Mouse (Mus musculus) gastrocnemius, postnatal 4 days (tissue): ENCODE measurements around the gene Mecom. TPM values are rescaled to one million over a fixed set of nuclear protein-coding genes. Genes with fewer than 3 reads are reported as not detected.

Experiments
- DNase-seq, 2 experiments: peaks; one replicate each; pipeline ENCODE4 v3.0.0; 2021 to 2022; ENCODE audit warnings: low spot score in 2 of 2, mixed read lengths in 2 of 2
- total RNA-seq, 2 experiments: library from RNA; stranded (reverse); gene quantifications; 2 replicates each; pipeline ENCODE4 v1.2.3; 2021

Mecom gene
- total RNA-seq, 2 experiments from 2014 or later = 15.6 to 18.0 TPM

GRCm38 (mm10) chr3:30113249-30113770, 434.5 kb downstream of the Mecom start:
- DNase-seq = no peak

DNA sequence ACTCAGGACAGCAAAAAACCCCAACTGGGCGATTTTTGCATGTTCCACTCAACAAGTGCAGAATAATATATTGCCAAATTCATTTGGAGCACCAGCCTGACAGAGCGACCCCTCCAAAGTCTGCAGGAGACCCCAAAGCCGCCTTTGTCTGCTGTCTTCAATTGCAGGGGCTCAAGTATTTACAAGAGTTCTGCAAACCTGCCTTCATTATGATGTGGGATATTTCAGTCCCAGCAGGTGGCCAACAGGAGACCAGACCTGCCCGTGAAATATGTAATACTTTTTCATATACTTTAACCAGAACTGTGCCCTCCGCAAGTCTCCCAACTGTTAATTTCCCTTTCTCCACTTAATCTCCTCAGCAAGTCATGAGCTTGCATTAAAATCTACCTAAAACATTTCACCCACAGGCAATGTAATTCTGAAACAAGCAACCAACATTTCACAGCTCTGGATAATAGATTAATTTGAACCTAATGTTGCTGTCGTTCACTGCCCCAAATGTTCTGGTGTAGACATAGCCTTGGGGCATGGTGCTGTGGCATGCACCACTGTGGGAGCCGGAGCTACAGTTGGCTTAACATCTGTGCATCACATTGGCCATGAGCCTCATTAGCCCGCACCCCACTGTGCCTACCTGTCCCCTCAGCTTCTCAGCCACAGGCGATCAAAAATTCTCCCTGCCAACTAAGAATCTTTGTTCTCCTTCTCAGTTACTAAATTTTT, 439.7 kb downstream of the Mecom start:
- no peak for DNase-seq

GRCm38 (mm10) chr3:30106481-30106880, 441.3 kb downstream of the Mecom start:
- no peak for DNase-seq

DNA sequence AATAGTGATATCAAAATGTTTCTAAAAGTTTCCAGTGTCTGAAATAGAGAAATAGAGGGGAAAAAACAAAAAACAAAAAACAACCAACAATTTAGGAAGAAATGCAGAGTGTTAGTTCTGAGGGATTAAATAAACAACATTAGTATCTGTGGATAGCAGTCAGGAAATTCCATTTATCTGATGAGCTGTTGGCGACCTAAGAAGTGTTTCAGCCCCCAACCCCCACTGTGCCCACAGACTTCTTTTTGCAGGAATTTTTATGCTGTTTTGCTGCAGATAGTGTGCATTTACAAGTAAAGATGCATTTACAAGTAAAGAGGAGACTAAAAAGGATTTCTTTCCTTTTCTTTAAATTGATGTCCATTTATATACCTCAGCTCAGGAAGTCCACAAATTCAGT, 441.9 kb downstream of the Mecom start:
- DNase-seq = no peak

GRCm38 (mm10) chr3:30105194-30105823, 442.5 kb downstream of the Mecom start:
- DNase-seq = peak in 1 of 2 experiments; percentile 23

GRCm38 (mm10) chr3:30104515-30105098, 443.2 kb downstream of the Mecom start:
- no peak for DNase-seq

DNA sequence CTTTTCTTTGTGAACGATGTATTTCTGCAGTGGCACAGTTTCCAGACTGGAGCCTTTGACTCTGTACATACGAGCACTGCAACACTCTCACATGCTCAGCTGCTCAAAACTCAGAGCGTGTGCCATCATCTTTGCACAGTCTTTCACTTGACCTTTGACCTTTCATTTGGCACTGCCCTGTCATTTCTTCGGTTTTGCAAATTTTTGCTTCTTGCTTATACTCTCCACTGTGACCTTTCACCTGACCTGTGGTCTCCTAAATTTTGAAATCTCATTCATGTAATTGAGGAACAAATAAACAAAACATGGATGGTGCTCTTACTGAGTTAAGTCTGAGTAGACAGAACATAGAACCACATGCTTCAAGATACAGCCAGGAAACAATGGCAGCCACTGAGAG, 446.7 kb downstream of the Mecom start:
- DNase-seq = no peak

DNA sequence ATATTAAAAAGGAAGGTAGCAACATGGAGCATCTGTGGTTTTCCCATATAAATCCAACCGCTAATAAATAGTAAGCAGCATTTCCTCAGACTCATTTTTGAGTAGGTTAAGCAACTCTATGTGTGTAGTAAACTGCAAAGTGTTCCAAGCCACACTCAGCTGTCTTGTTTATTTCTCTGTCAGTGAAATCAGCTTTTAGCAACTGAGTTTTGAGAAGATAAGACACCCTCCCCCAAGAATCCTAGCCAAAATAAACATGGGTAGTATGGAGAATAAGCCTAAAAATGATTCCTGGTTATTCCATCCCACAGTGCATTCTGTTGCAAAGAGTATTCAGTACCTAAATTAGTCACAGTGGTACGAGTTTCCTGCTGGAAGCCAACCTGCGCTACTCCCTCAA, 450.1 kb downstream of the Mecom start:
- DNase-seq = no peak

DNA sequence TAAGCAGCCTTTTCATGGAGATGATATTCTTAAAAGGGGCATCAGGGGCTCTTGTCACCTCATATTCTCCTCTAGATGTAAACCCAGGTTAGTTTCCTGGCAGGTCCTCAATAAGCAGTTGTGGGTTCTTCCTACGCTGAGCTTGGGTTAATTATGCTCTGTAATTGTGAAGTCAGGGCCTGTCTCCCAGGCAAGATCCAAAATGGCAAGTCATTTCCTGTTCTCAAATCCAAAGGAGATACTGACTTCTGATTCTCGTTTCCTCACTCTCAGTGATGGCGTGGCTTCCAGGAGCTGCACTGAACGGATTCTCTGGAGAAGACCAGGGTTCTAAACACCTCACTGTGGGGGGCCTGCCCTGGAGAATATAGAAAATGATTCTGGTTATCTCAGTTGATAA, 450.7 kb downstream of the Mecom start:
- no peak for DNase-seq

DNA sequence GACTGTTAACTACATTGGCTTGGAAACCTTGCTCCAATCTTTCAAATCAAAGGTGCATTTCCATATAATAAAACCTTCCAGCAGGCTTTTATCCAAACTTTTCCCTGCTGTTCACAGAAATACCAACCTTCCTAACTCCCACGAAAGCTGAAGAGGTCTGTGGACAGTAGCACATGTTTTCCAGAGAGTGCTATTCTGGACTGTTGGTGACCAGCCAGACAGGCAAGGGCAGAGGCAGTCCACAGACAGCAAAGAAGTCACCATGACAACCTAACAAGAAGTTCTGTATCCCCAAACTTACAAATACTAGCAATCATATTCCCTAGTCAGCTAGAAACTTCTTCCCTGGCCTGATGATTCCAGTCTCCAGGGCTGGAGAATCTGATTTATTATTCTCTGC, 454.8 kb downstream of the Mecom start:
- DNase-seq = no peak

GRCm38 (mm10) chr3:30092481-30092880, 455.3 kb downstream of the Mecom start:
- no peak for DNase-seq

- DNase-seq = no peak
Observed at GRCm38 (mm10) chr3:30091860-30092259, 455.9 kb downstream of the Mecom start.

DNA sequence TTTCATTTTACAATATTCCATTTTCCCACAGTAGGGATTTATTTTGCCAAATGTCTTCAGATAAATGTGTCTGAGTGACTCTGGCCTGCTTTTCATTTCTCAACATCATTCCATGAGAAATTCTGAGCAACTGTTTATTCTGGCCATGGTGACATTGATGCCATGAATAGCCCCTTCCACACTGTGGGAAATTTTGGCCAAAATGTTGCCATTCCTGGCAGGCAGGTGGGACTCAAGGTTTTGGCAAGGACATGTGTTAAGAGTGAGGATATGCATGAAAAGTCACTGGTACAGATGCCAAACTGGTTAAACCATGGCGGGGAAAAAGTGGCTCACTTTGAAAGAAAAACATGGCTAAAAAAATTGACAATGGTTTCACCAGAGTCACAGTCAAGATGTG, 456.4 kb downstream of the Mecom start:
- no peak for DNase-seq

DNA sequence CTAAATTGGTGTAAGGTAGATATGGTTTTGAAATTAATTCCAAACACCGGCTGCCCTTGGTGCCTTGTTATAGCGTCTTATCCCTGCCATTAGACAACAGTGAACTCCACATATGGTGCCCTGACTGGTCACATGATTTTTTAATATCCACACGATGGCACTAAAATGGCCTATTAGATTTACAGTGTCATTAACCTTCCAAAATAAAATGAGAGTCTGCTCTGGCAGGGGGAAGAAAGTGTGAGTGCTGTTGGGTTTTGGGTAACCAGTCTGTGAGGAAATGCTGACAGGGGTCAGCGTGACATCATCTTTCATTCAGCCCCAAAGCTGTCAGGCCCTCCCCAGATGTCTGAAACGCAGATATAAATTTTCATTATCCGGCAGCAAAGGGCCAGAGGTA, 461.7 kb downstream of the Mecom start:
- no peak for DNase-seq

- no peak for DNase-seq
Observed at GRCm38 (mm10) chr3:30083842-30084241, 464.0 kb downstream of the Mecom start.

GRCm38 (mm10) chr3:30083268-30083667, 464.5 kb downstream of the Mecom start:
- DNase-seq = no peak

DNA sequence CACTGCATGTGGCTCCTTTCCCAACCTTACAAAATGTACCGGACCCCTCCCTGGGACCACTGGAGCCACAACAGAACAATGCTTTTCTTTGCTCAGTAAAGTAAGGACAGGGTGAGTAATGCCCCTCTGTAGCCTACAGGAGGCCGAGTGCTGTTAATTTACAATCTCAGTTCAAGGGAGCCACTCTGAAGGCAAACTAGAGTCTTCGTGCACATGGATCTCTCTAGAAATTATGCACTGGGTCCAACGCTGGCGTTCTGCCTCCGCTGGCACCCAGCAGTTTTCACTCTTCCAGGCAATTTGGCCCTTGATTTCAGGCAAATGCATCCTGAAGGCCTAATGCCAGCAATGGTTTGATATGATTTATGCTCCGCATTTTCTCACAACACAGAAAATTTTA, 467.0 kb downstream of the Mecom start:
- DNase-seq = no peak

DNA sequence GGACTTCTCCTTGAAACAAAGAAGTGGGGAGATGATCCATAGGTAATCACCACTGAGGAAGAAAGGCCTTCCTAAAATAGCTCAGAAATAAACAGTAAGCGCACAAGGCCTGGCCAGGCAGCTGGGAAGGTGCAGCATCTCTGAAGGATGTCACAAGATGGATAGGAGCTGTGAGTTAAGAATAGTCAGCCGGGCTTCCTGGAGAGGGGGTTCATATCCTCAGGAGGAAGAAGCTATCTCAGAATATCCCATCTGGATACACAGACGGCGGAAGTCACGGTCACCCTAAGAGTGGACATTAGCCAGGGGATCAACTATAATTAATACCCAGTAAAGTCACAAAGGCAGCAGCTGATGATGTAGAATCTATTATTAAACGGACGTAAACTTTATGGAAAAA, 471.3 kb downstream of the Mecom start:
- DNase-seq = no peak

GRCm38 (mm10) chr3:30071271-30071670, 476.5 kb downstream of the Mecom start:
- no peak for DNase-seq

DNA sequence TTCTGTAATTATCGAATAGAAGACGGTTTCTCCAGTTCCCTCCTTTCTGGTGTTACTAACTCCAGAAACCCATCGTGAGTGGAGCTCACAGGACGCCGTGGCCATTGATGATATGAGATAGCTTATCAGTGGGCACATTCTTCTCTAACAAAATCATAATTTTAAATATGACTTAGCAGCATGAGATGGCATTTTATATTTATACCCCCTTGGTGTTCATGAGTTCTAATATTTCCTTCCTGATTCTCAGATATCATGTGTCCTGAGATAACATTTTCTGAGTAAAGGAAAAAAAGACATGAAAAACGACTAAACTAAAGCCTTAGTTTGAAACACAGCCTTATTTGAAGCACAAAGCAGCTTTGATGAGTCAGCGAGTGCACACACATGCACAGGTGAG, 481.3 kb downstream of the Mecom start:
- DNase-seq = no peak

DNA sequence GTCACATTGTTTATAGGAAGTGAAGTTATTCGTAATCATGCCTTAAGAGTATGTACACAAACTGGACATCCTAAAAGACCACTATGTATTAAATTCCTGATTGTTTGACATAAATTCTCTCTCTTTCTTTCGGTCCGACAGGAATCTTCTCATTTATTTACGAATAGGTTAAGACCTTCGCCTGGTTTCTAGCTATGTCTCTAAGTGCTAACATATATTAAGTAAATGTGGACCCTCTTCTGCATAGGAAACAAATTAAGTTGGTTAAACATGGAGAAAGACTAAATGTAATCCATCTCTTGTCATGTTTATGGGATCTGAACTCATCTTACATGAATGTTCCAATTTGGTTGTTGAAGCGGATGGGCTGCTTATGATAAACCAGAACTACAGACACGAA, 487.8 kb downstream of the Mecom start:
- DNase-seq = no peak

DNA sequence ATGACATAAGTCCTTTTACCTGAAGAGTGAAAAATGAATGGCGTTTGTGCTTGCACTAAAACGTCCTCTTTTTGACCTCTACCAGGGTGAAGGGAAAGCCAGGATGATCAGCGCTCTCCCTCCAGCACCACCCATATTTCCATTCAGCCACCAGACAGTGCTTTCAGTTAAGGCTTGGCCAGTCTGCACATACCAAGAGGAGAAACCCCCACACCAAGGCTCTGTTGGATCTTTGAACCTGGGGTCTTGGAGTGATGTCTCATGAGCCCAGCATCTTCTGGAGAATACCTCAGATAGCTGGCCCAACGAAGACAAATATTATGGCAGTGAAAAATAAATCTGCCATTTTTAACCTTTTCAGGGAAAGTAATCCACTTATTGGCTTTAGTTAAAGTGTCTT, 488.2 kb downstream of the Mecom start:
- no peak for DNase-seq
